Mouse (Mus musculus): ENCODE data around the gene Ssrp1.
A peak's percentile ranks its signal among the peaks of the same experiment; 100 is the strongest.

Ssrp1 gene

GRCm38 (mm10) chr2:85037047-85038026 lies at the start of gene Ssrp1, which contains the start of gene P2rx3:
Ssrp1 (plus strand) TSS chr2:85037234.
P2rx3 (minus strand) TSS chr2:85037462.
- peak; percentile 96 for DNase-seq (ENCODE audit: low read depth)

DNA sequence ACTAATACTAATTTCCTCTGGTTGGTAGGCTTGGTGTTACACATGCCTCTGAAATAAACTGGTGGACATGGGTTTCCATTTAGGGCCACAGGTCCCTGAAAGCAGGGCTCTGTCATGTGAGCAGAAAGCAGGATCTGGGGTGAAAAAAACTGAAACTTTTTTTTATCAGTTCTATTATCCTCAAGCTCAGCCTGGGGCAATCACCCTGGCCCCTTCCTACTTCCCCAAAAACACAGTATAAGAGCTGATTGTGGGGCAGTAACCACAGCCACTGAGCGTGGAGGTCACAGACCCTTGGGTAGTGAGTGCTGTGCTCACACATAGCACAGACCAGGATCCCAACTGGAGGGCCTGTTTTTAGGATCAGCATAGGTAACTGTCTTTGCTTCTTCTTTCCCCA lies 49.1 kb upstream of the Ssrp1 start, which contains the start of gene Prg3:
Prg3 (plus strand) TSS at position 286 of the 400 bp plus-strand sequence.
- DNase-seq (ENCODE audit: low read depth) = no peak

- peak; percentile 39 for DNase-seq (ENCODE audit: low read depth)
These were observed 40.7 kb upstream of the Ssrp1 start for GRCm38 (mm10) chr2:84996376-84996775.

- DNase-seq (ENCODE audit: low read depth) = no peak
These were observed 37.4 kb upstream of the Ssrp1 start for GRCm38 (mm10) chr2:84999486-85000181.

- peak; percentile 74 for DNase-seq (ENCODE audit: low read depth)
These were observed 35.5 kb upstream of the Ssrp1 start for GRCm38 (mm10) chr2:85001497-85001896.

GRCm38 (mm10) chr2:85002575-85002974 lies 34.5 kb upstream of the Ssrp1 start:
- no peak for DNase-seq (ENCODE audit: low read depth)

DNA sequence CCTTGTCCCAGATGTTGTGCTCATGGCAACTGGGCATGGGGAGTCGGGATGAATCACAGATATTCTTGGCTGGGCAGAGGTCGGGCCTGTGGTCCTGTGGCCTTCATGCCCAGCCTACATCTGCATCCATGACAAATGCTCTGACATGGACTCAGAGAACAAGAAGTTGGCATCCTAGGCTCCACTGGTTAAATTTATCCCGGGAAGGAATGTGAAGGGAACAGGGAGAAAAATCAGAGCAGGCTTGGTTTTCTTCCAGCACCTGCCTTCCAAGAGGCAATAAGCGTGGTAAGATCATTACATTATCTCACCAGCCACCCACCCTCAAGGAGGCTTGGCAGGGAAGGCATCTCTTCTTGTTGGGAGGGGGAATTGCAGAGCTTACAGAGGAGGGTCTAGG lies 32.7 kb upstream of the Ssrp1 start:
- peak; percentile 11 for DNase-seq (ENCODE audit: low read depth)

DNA sequence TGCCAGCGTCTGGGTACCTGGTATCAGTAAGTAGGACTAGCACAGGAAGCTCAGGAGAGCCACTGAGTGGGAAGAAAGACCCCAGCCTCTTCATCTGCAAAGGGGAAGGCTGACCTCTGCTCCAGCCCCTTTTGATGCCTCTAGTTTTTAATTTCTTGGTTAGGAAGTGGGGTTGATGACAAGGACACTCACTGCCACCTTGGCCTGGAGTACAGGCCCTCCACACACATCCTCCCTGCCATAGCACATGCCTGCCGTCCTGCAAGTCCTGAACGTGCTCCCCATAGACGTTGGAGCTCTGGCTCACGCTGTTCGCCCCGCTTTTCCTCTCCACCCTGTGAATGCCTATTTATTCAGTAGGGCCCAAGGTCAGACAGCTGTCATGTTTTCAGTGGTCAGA lies 30.4 kb upstream of the Ssrp1 start:
- DNase-seq (ENCODE audit: low read depth) = no peak

DNA sequence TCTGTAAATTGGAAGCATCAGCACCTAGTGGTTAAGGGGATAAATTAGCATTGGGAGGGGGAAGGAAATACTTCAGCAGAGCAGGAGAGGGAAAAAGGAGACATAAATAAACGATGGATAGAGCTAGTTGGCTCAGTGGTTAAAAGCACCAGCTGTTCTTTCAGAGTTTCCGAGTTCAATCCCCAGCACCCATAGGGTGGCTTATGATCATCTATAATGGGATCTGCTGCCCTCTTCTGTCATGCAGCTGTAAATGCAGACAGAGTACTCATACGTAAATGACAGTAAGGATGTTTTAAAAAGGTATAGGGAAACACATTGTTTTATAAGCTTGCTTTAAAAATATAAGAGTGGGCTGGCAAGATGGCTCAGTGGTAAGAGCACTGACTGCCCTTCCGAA lies 29.3 kb upstream of the Ssrp1 start:
- DNase-seq (ENCODE audit: low read depth) = peak; percentile 68

DNA sequence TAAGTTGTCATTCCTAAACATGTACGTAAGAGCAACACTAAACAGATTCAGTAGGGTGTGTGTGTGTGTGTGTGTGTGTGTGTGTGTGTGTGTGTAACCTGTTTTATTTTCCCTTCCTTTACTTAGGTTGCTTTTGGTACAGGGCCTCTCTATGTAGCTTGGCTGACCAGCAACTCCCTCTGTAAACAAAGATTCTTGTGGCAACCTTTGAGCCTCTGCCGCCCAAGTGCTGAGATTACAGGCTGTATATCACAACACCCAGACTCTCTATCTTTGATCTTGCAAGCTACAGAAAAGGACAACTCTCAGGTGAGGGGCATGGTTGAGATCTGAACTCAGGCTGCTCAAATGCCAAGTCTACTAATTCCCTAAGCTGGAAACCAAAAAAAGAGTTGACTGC lies 27.8 kb upstream of the Ssrp1 start:
- no peak for DNase-seq (ENCODE audit: low read depth)

DNA sequence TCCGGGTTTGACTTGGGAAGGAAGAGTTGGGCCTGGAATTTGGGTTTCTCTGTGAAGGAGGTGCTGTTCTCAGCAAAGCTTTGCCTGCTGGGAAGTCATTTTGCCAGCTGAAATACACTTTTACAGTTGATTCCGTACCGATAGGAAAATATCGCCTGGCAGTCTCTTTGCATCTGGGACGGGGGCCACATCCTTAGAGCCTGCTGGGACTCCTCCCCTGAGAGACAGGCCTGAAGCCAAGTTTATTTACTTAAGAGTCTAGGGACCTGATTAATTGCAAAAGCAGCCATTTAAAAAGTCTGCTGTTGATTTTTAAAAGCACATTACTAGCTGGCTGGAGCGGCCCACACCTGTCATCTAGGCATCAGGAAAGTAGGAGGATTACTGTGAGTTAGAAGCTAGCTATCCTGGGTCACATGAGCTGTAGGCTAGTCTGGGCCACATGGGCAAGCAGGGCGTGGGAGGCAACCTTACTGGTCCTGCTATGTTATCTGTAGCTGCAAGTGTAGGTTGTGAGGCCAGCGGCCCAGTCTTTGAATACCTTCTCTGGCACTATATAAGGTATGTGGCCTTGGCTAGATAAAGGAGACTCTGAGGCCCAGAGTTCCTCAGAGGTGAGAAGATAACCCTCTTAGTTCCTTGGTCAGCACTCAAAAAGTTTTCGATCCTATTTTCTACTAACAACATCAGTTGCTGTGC lies 25.0 kb upstream of the Ssrp1 start:
- peak; percentile 24 for DNase-seq (ENCODE audit: low read depth)

DNA sequence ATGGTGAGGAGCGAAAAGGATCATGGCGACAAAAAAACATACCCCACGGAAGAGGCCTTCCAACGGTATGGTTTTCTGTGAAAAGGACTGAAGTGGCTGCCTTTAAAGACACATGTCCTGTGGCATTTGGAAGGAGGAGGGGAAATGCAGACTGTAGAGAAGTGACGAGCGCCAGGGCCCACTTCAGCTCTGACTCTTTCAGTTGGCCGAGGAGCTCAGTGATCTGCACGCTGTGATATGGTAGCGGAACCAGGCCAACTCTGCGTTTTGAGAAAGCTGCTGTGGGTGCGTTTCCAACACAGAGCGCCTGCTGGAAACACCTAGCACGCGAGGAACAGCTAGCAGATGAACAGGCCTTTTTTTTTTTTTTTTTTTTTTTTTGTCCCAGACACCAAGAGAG lies 24.4 kb upstream of the Ssrp1 start:
- DNase-seq (ENCODE audit: low read depth) = no peak

DNA sequence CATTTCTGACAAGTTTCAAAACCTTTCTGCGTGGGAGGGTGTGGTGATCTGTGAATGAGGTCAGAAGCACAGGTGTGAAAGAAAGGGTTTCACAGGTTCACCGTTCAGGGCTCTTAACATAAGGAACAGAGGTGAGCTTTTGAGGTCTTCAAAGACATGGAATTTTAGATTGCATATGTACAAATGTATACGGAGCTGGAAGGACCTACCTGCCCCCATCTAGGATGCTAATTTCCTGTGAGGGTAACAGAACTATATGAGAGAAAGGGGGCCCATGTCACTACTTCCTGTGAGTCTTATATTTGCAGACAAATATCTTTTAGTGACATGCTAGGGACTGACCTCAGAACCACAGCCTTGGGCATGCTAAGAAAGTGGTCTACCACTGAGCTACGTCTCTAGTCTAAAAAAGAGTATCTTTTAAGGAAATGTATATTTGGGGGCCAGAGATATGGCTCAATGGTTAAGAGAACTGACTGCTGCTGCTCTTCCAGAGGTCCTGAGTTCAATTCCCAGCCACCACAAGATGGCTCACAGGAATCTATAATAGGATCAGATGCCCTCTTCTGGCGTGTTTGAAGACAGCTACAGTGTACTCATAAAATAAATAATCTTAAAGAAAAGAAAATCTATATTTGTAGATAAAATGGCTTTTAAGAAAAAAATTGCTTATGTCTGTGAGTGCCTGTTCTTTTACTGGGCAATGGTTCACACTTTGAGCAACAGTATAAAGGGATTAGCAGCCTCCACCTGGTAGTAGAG lies 23.0 kb upstream of the Ssrp1 start:
- peak; percentile 26 for DNase-seq (ENCODE audit: low read depth)

- DNase-seq (ENCODE audit: low read depth) = no peak
These were observed 22.4 kb upstream of the Ssrp1 start for GRCm38 (mm10) chr2:85014588-85014982.

GRCm38 (mm10) chr2:85022043-85022442 lies 15.0 kb upstream of the Ssrp1 start:
- DNase-seq (ENCODE audit: low read depth) = peak; percentile 73

GRCm38 (mm10) chr2:85026178-85026577 lies 10.9 kb upstream of the Ssrp1 start:
- no peak for DNase-seq (ENCODE audit: low read depth)

GRCm38 (mm10) chr2:85027281-85027680 lies 9.8 kb upstream of the Ssrp1 start:
- DNase-seq (ENCODE audit: low read depth) = no peak

- no peak for DNase-seq (ENCODE audit: low read depth)
These were observed 7.1 kb upstream of the Ssrp1 start for GRCm38 (mm10) chr2:85029897-85030296.

DNA sequence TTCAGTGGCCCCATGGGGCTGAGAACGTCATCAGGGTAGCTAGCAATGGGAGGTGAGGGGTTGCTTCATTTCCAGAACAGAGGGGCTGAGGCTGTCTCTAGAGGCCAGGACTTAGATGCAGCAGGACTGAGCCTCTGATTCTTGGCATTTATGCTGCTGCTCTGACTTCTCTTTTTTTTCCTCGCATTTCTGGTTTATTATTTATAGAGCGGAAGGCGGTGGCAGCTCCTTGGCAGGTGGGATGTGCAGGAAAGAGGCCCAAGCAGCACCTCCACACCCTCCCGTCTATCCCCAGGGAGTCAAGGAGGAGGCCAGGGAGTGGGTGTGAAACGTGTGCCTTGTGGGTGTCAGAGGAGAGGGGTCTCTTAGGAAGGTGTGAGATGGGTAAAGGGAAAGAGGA lies 6.0 kb upstream of the Ssrp1 start:
- no peak for DNase-seq (ENCODE audit: low read depth)

- peak; percentile 72 for DNase-seq (ENCODE audit: low read depth)
These were observed 3.9 kb upstream of the Ssrp1 start for GRCm38 (mm10) chr2:85033121-85033520.

GRCm38 (mm10) chr2:85034169-85034568 lies 2.9 kb upstream of the Ssrp1 start:
- DNase-seq (ENCODE audit: low read depth) = no peak

Measured in NIH3T3 (cell line).